Mouse (Mus musculus) liver, embryonic 12.5 days (tissue): ENCODE data around the gene Syt9. TPM values are rescaled to one million over a fixed set of nuclear protein-coding genes. Genes with fewer than 3 reads are reported as not detected.

Experiments used
- ATAC-seq: fragments of 200-750 bp; cut with Nextera tagmentation; 2 replicates; pipeline ENCODE4 v1.8.0; 2017; ENCODE audit warnings: moderate number of reproducible peaks, mild to moderate bottlenecking, moderate library complexity
- H3K27ac ChIP-seq: fragments of 300-500 bp; sonication (generic); 2 replicates; pipeline ENCODE4 v1.5.1; 2016; ENCODE audit warnings: mild to moderate bottlenecking
- H3K27me3 ChIP-seq: fragments of 300-500 bp; sonication (generic); replicated peaks from 2 replicates; pipeline ENCODE4 v1.6.1; 2016; ENCODE audit warnings: mild to moderate bottlenecking, moderate library complexity
- H3K36me3 ChIP-seq: fragments of 300-500 bp; sonication (generic); 2 replicates; pipeline ENCODE4 v1.6.1; 2016; ENCODE audit warnings: mild to moderate bottlenecking, moderate library complexity
- H3K4me1 ChIP-seq: fragments of 300-500 bp; sonication (generic); 2 replicates; pipeline ENCODE4 v1.6.1; 2016
- H3K4me2 ChIP-seq: fragments of 300-500 bp; sonication (generic); 2 replicates; pipeline ENCODE4 v1.6.1; 2016; ENCODE audit warnings: mild to moderate bottlenecking, moderate library complexity
- H3K4me3 ChIP-seq: fragments of 300-500 bp; sonication (generic); 2 replicates; pipeline ENCODE4 v1.5.1; 2016; ENCODE audit warnings: mild to moderate bottlenecking, moderate library complexity
- H3K9ac ChIP-seq: fragments of 300-500 bp; sonication (generic); 2 replicates; pipeline ENCODE4 v1.6.1; 2016; ENCODE audit warnings: mild to moderate bottlenecking, moderate library complexity
- H3K9me3 ChIP-seq: fragments of 300-500 bp; sonication (generic); replicated peaks from 2 replicates; pipeline ENCODE4 v1.6.1; 2016; ENCODE audit warnings: mild to moderate bottlenecking, moderate library complexity
- WGBS: fragments of 180-500 bp; shearing (Covaris S2); methylation state at CpG from one replicate; pipeline ENCODE4 v1.1.7; 2016; ENCODE audit not compliant: insufficient replicate concordance; 5-methylcytosine and 5-hydroxymethylcytosine counted together
- polyA plus RNA-seq: library from polyadenylated mRNA; unstranded; fragments of >200 nt; fragmentation: Nextera tagmentation; extraction: Ambion mirVana; gene quantifications from 2 replicates; pipeline ENCODE4 v1.2.1, GENCODE M21; 2016

Syt9 gene
- polyA plus RNA-seq, result 1.0 and 1.6 TPM in 2 replicates

DNA sequence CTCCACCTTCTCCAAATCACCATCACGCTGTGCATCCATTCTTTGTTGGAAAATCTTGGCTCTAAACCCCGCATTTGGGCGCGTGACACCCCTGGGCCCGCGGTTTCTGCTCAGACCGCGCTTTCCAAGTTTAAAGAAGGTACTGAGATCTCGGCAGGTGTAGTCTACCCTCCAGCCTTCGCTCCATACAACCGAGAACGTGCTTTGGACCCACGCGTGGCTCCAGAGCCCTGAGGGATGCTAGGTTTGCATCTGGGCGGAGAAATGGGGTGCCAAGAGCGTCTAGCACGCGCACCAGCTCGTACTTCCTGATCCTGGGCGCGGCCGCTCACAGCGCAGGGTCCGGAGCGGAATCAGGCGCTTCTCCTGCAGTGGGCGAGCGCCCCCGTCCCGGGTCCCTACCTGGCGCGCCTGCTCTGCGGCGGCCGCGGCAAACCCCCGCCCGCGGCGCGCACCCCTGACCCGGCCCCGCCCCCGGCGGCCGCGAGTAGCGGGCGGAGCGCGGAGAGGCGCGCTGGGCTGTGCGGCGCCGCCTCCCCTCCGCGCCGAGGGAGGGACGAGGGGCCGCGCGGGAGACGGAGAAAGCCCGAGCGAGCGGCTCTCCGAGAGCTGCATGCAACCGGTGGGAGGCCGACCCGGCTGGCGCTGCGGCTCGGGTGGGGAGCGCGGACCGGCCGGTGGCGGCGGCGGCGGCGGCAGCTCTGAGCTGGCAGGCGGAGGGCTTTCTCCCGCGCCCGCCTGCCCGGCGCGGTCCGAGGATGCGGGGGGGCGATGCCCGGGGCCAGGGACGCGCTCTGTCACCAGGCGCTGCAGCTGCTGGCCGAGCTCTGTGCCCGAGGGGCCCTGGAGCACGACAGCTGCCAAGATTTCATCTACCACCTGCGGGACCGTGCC, at the start of gene Syt9:
Gene Syt9 (plus strand): TSS at position 497 of the 894 bp plus-strand sequence.
- H3K9me3 ChIP-seq, result no peaks in the 10 kb centered on the region
- H3K27ac ChIP-seq, result no peak within 1 kb of the TSS
- ATAC-seq, result peak; percentile 47; the same call in 1 of the 2 replicates
- H3K27me3 ChIP-seq, result peaks cover 57% of the 10 kb centered on the region
- no peak within 1 kb of the TSS for H3K9ac ChIP-seq
- no peaks in the 10 kb centered on the region for H3K36me3 ChIP-seq
- peak within 1 kb of the TSS; percentile 58 for H3K4me3 ChIP-seq
- H3K4me1 ChIP-seq, result peaks cover 3% of the 10 kb centered on the region; the same call in 1 of the 2 replicates
- peak within 1 kb of the TSS; percentile 72 for H3K4me2 ChIP-seq
- under 1% methylated on average over 63 of the region's 102 CpGs for WGBS

GRCm38 (mm10) chr7:107339013-107339412, 31.5 kb upstream of the Syt9 start:
- Histone ChIP-seq H3K4me1 (no peaks in the 10 kb centered on the region), H3K9me3 (0 out of 2 replicates have a peak, but pooled peaks cover 4% of the 10 kb centered on the region), H3K36me3 (no peaks in the 10 kb centered on the region), H3K27ac (no peak overlapping the region), H3K4me3 (no peak overlapping the region), H3K27me3 (no peaks in the 10 kb centered on the region), H3K9ac (no peak overlapping the region), H3K4me2 (no peak overlapping the region)
- 67% methylated on average over 5 of the region's 5 CpGs for WGBS
- ATAC-seq, result no peak

GRCm38 (mm10) chr7:107339560-107340057, 30.9 kb upstream of the Syt9 start:
- H3K4me2 ChIP-seq, result no peak overlapping the region
- no peak overlapping the region for H3K27ac ChIP-seq
- 47% methylated on average over 3 of the region's 3 CpGs for WGBS
- ATAC-seq, result no peak
- no peak overlapping the region for H3K4me3 ChIP-seq
- H3K9ac ChIP-seq, result no peak overlapping the region
- H3K9me3 ChIP-seq, result 0 out of 2 replicates have a peak, but pooled peaks cover 4% of the 10 kb centered on the region
- H3K4me1 ChIP-seq, result no peaks in the 10 kb centered on the region
- H3K27me3 ChIP-seq, result no peaks in the 10 kb centered on the region
- H3K36me3 ChIP-seq, result no peaks in the 10 kb centered on the region

DNA sequence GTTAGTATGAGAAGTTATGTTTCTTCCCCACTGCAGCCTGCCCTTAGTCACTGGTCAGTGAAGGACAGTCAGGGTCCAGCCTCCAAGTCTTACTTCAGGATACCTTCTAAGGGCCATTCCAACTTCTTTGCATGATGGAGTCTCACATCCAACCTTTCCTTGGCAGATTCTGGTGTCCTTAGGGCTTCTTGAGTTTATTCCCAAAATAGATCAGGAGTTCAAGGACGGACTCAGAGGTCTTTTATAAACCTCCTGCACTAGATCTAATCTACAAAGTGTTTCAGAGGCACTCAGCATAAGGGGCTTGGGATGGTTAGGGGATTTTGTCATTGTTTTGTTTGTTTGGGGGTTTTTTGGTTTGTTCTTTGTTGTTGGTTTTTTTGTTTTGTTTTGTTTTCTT, 30.3 kb upstream of the Syt9 start:
- H3K4me1 ChIP-seq, result no peaks in the 10 kb centered on the region
- H3K4me2 ChIP-seq, result no peak overlapping the region
- no peaks in the 10 kb centered on the region for H3K27me3 ChIP-seq
- no peaks in the 10 kb centered on the region for H3K36me3 ChIP-seq
- no peak overlapping the region for H3K9ac ChIP-seq
- no peak overlapping the region for H3K4me3 ChIP-seq
- ATAC-seq, result no peak
- 0 out of 2 replicates have a peak, but pooled peaks cover 4% of the 10 kb centered on the region for H3K9me3 ChIP-seq
- H3K27ac ChIP-seq, result no peak overlapping the region
- 33% methylated on average over 1 of the region's 1 CpGs for WGBS

DNA sequence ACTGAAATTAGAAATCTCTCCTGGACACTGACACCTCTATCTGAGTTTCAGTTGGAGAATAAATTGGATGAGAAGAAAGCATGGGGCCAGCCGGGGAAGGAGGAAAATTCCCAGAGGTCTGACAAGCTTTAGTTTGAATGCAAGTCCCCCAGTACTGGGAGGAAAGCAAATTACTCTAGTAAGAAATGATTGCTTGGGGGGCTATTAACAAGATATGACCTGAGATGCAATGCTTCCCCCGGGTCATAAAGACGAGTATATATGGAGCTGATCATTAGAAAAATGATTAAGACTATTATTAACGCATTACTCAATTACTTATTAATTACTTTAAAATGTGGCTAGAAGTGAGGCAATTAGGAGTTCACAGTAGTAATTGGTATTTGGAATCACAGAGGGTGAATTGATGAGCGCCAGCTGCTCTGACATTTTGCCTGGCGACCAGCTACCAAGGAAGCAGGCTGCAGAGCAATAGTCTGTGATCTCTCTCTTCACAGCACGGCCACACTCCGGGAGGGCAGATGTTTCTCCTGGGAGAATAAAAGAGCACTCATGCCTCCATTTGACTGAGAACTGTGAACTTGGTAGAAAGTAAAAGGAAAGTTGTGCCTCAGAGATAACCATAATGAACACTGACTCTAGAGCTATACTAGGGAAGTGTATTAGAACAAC, 28.9 kb upstream of the Syt9 start:
- ATAC-seq, result no peak
- Histone ChIP-seq H3K9ac (no peak overlapping the region), H3K4me2 (no peak overlapping the region), H3K4me1 (no peaks in the 10 kb centered on the region), H3K27ac (no peak overlapping the region), H3K36me3 (no peaks in the 10 kb centered on the region), H3K4me3 (no peak overlapping the region), H3K27me3 (no peaks in the 10 kb centered on the region), H3K9me3 (0 out of 2 replicates have a peak, but pooled peaks cover 2% of the 10 kb centered on the region)
- WGBS, result 62% methylated on average over 8 of the region's 8 CpGs

DNA sequence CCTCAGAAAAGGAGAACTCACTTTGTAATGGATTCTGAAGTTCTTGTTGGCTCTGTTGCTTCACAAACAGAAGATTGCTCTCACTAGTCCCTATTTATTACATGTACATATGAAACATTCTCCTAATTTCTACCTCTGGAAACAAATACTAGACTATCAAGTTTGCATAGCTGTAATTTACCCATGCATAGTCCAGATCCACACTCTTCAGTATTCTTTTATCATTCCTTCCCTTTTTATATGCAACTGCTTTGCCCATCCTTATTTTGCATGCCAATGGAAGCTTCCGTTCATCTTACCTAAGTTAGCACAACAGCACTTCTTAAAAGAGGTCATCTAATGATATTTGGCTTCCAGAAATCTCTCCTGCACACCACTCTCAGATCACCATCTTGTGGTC, 21.3 kb upstream of the Syt9 start:
- H3K9me3 ChIP-seq, result no peaks in the 10 kb centered on the region
- 61% methylated on average over 1 of the region's 1 CpGs for WGBS
- H3K4me3 ChIP-seq, result no peak overlapping the region
- H3K9ac ChIP-seq, result no peak overlapping the region
- H3K4me2 ChIP-seq, result no peak overlapping the region
- H3K4me1 ChIP-seq, result no peaks in the 10 kb centered on the region
- H3K36me3 ChIP-seq, result no peaks in the 10 kb centered on the region
- H3K27ac ChIP-seq, result no peak overlapping the region
- H3K27me3 ChIP-seq, result no peaks in the 10 kb centered on the region
- no peak for ATAC-seq

DNA sequence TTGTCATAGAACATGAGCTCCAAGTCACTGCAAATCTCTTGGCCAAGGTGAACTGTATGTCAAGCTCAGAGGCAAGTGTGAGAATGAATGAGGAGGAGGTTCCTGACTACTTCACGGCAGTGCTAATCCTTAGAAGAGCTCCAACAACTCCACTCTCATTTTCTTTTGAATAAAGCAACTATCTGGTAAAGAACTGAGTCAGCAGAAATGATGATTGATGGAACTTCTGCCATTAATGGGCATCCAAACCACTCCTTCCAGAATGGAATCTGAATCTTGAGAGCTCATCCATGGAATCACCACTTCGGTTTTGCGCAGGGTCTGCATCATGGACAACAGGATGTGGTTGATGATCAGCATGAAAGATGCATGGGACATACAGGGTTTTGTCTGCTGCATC, 8.4 kb upstream of the Syt9 start:
- no peaks in the 10 kb centered on the region for H3K27me3 ChIP-seq
- H3K4me1 ChIP-seq, result no peaks in the 10 kb centered on the region
- H3K27ac ChIP-seq, result no peak overlapping the region
- H3K36me3 ChIP-seq, result no peaks in the 10 kb centered on the region
- no peak overlapping the region for H3K4me2 ChIP-seq
- no peak overlapping the region for H3K9ac ChIP-seq
- H3K4me3 ChIP-seq, result no peak overlapping the region
- H3K9me3 ChIP-seq, result no peaks in the 10 kb centered on the region
- no peak for ATAC-seq
- WGBS, result 75% methylated on average over 3 of the region's 3 CpGs

GRCm38 (mm10) chr7:107362634-107363033, 7.9 kb upstream of the Syt9 start:
- no peak overlapping the region for H3K9ac ChIP-seq
- H3K27ac ChIP-seq, result no peak overlapping the region
- no peak overlapping the region for H3K4me3 ChIP-seq
- WGBS, result 56% methylated on average over 3 of the region's 3 CpGs
- no peaks in the 10 kb centered on the region for H3K4me1 ChIP-seq
- no peaks in the 10 kb centered on the region for H3K9me3 ChIP-seq
- no peak for ATAC-seq
- no peaks in the 10 kb centered on the region; the same call in 1 of the 2 replicates for H3K27me3 ChIP-seq
- no peak overlapping the region for H3K4me2 ChIP-seq
- no peaks in the 10 kb centered on the region for H3K36me3 ChIP-seq

GRCm38 (mm10) chr7:107371126-107371920, 795 bp downstream of the Syt9 start:
- 4% methylated on average over 45 of the region's 45 CpGs for WGBS
- 0 out of 2 replicates have a peak, but pooled peaks have one; percentile 44 for ATAC-seq
- peaks cover 57% of the 10 kb centered on the region for H3K27me3 ChIP-seq

GRCm38 (mm10) chr7:107380562-107380961, 10.0 kb downstream of the Syt9 start:
- Histone ChIP-seq H3K27ac (no peak overlapping the region), H3K9ac (no peak overlapping the region), H3K9me3 (no peaks in the 10 kb centered on the region), H3K4me3 (no peak overlapping the region), H3K4me2 (no peak overlapping the region), H3K4me1 (no peaks in the 10 kb centered on the region), H3K27me3 (no peaks in the 10 kb centered on the region), H3K36me3 (no peaks in the 10 kb centered on the region)
- WGBS, result 77% methylated on average over 5 of the region's 5 CpGs
- no peak for ATAC-seq

More at GRCm38 (mm10) chr7:107371126-107371920, 795 bp downstream of the Syt9 start:
- Histone ChIP-seq H3K4me3 (peak overlapping the region; percentile 58), H3K36me3 (no peaks in the 10 kb centered on the region), H3K27ac (no peak overlapping the region), H3K4me1 (peaks cover 3% of the 10 kb centered on the region; the same call in 1 of the 2 replicates), H3K9me3 (no peaks in the 10 kb centered on the region), H3K4me2 (peak overlapping the region; percentile 72), H3K9ac (no peak overlapping the region)

DNA sequence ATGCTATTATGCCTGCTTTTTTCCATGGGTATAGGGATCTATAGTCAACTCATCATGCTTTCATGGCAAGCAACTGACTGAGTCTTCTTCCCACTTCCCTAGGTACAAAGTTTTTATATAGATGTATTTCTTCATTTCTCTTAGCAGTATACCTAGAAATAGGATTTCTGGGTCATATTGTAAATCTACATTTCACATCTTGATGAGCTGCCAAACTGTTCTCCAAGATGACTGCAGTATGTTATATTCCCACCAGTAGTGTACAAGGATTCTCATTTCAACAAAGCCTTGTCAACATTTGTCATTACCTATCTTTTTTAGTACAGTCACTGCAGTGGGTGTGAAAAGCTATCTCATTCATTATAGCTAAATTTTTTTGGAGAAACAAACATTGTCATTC, 19.1 kb downstream of the Syt9 start:
- Histone ChIP-seq H3K4me3 (no peak overlapping the region), H3K36me3 (no peaks in the 10 kb centered on the region), H3K4me2 (no peak overlapping the region), H3K4me1 (no peaks in the 10 kb centered on the region), H3K27me3 (no peaks in the 10 kb centered on the region), H3K9me3 (no peaks in the 10 kb centered on the region), H3K9ac (no peak overlapping the region), H3K27ac (no peak overlapping the region)
- no peak for ATAC-seq
